Mouse (Mus musculus) kidney, adult 11 months (tissue): Measurements from ENCODE around the gene Lrrc57.
"Not testable (repeated sequence)": the region's sequence is repeated elsewhere in the genome, so short reads cannot be mapped to it uniquely, and the experiment has no call there.

ENCODE experiments used
- DNase-seq: peaks from one replicate; pipeline ENCODE4 v3.0.0; 2022

Gene Lrrc57

DNA sequence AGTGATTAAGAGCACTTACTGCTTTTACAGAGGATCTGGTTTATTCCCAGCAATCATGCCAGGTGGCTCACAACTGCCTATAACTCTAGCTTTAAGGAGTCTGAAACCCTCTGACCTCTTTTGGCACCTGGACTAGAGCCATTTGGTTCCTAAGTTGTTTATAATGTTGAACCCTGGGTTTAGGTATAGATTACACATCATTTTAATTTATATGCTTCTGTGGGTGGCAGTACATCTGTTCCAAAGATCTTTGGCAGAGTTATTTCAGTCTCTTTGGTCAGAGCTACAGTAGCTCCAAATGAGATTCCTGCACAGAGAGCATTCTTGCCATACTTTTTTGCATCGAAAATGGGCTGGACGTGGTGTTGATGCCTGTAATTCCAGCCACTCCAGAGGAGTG lies 11.6 kb downstream of the Lrrc57 start:
- DNase-seq = no peak

DNA sequence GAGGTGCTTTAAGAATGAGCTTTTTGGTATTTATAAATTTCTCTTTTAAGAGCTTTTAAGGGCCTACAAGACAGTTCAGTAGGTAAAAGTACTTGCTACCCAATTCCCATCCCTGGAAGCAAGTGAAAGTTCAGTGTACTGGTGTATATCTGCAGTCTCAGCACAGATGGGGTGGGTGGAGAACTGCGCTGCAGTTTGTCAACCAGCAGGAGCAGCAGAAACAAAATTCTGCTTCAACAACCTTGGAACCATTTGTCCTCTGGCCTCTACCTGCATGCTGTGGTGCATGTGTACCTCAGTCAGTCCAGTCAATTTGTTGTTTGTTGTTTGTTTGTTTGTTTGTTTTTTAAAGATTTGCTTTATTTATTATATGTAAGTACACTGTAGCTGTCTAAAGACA lies 17.1 kb downstream of the Lrrc57 start:
- peak; percentile 15 for DNase-seq

DNA sequence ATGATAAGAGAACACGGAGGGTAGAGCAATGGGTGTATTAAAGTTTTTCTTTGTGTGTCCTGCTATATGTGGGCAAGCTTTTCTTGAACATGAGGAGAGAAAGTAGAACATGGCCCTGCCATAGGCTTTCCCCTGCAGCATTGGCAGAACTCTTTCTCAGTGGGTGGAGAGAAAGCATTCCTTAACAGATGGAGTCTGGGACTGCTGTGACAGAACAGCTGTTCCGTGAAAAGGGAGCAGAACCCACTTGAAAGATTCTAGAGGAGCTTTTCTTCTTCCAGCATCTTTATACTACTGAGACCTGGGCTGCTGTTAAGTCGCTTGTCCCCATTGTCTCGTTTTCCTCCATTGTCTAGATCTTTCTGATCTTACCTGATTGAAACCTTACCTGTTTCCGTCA lies 19.6 kb downstream of the Lrrc57 start:
- DNase-seq = no peak

DNA sequence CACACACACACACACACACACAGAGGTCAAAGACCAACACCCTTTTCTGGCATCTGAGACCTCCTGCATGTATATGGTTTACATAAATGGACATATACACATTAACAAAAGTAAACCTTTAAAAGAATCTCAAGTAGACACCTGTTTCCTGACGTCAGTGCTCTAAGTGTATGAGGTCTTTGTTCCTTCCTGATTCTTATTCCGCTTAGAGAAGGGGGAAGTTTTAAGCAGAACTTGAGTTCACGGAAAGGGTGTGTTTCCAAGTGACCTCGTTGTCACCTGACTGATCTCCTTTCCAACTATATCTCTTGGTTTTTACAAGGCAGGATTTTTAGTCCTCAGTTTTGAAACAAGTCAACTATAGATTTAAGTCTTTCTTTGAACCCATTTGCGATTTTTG lies 31.0 kb downstream of the Lrrc57 start:
- no peak for DNase-seq

DNA sequence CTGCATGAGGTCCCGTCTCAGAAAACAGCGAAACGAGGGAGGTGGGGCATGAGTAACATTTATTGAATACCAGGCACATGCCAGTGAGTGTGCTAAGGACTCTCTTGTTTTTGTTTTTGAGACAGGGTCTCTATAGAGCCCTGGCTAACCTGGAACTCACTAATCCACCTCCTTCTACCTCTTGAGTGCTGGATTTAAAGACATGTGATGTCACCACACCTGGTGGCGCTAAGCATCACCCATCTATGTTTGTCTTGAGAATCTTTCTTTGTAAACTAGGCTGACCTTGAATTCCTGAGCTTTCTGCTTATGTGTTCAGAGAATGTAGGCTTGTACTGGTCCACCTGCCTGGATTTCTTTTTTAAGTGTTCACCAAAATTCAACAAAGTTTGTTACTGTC lies 31.5 kb downstream of the Lrrc57 start:
- no peak for DNase-seq

DNA sequence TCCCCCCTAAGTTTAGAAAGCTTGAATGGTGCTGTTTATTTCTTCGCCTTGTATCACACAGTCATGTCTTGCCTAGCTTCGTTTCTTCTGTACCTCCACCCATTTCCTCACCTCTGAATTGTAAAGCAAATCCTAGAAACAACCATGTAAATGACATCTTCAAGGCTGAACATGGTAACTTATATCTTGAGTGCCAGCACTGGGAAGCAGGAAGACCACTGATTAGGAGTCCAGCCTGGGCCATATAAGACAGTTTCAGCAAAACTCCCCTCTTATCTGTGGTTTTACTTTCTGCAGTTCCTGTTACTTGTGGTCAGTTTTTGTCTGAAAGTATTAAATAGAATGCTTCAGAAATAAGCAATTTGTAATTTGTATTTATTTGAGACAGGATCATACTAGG lies 33.3 kb downstream of the Lrrc57 start:
- no peak for DNase-seq

DNA sequence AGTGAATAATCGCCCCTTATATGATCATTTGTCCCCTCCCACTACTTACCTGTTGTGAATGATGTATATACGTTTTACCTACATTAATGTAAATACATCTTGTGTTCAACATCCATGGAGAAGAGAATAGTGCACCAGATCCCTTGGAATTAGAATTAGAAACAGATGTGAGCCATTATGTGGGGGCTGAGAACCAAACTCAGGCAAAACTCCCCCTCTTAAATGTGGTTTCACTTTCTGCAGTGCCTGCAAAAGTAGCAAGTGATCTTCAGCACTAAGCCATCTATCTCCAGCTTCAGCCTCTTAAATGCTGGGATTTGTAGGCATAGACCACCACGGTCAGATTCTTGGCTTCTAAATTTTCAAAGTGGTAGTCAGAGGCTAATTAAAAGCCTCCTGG lies 34.2 kb downstream of the Lrrc57 start:
- DNase-seq = no peak

DNA sequence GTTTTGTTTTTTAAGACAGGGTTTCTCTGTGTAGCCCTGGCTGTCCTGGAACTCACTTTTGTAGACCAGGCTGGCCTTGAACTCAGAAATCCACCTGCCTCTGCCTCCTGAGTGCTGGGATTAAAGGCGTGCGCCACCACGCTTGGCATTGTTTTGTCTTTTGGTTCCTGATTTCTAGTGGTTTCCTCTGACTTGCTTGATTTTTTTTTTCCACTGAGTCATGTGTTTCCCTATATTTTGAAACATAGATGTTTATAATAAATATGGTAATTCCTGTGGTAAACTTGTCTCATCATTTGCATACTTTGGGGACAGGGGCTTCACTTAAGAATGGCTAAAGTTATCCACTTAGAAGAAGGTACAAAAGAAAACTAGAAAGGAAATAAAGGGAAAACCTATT lies 37.2 kb downstream of the Lrrc57 start:
- DNase-seq = not testable (repeated sequence)

DNA sequence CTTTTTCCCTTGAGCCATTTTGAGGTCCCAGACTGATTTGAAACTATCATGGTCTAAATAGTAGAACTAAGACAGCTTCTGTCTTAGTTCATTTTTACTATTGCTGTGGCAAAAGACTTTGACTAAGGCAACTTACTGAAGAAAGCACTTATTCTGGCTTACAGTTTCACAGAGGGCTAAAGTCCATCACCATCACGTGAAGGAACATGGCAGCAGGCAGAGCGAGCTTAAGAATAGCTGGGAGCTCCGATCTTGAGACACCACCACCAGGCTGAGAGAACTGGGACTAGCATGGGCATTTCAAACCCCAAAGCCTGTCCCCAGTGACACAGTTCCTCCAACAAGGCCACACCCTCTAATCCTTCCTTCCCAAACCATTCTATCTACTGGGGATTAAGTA lies 38.2 kb downstream of the Lrrc57 start:
- peak; percentile 72 for DNase-seq

DNA sequence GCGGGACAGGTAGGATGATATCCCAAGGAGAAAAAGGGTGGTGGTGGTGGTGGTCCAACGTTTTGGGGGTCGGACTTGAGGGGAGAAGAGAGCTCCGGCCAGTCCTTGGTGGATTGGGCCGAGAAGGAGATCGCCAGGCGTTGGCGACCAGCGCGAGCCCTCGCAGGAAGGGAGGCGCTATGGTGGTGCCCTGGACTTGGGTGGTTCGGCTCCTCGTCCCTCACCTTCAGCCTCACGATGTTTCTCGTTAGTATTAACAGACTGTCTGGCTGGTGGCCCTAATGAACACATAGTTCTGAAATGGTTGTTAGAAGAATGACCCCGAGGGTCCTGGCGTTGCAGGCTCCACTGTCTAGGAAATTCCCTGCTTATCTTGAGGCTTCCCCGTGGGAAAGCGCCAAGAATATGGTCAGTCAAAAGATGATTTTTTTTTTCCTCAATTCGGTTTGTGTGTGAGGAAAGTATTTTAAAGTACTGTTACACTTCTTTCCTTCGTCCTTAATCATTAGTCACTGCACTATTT lies 41.5 kb downstream of the Lrrc57 start:
- DNase-seq = no peak

DNA sequence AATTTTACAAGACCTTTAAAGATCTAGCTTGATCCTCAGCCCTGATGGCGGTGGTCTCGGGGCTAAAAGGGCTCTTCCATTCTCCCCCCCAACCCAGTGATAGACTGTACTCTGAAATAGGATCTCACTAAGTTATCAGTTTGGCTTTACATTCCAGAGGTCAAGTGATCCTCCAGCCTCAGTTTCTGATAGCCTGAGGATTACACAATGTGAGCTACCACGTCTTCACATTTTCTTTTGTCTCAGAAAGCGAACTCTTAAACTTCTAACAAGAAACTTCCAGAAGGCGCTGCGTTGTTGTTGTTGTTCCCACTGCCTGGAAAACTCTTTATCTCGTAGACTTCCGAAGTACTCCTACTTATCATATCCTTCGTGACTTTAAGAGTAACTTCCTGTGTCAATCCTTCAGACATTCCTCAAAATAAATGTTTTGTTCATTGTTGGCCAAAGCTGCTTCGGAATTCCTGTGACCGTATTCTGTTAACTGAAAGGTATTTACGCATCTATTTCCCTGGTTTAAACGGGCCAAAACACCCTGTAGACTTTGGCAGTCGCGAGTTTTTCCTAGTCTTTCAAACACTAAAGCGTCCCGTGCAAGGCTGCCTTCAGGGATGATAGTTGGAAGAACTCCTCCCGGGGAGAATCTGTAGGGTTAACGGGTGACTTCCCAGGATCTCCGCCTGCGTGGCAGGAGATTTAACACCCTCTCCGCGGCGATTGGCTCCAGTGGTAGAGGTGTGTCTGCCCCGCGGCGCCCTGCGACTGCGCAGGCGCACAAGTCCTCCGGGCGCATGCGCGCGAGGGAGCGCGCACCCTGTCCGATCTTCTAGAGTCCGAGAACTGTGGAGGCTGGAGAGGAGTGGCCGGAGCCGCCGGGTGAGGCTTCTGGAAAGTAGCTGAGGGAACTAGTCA lies 42.2 kb downstream of the Lrrc57 start, which contains the start of gene Snap23:
Gene Snap23, plus strand, starts transcription at position 786 of the 912 bp plus-strand sequence.
- peak; percentile 98 for DNase-seq

DNA sequence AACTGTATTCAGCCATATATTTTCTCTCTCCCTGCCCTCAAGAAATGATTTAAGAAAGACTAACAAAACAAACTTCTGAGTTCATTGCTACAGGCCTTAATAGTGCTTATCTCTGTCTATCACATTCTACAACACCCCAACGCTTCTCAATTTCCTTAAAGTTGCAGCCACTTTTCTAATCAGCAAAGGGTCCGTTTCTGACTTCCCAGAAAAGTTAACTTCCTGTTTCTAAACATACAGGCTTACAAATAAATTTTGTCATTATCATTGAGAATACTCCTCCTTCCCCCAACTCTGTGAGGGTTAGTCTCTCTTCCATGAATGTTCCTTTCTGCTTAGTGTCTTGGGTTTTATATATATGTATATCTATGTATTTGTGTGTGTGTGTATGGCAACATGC lies 44.0 kb downstream of the Lrrc57 start:
- DNase-seq = no peak

DNA sequence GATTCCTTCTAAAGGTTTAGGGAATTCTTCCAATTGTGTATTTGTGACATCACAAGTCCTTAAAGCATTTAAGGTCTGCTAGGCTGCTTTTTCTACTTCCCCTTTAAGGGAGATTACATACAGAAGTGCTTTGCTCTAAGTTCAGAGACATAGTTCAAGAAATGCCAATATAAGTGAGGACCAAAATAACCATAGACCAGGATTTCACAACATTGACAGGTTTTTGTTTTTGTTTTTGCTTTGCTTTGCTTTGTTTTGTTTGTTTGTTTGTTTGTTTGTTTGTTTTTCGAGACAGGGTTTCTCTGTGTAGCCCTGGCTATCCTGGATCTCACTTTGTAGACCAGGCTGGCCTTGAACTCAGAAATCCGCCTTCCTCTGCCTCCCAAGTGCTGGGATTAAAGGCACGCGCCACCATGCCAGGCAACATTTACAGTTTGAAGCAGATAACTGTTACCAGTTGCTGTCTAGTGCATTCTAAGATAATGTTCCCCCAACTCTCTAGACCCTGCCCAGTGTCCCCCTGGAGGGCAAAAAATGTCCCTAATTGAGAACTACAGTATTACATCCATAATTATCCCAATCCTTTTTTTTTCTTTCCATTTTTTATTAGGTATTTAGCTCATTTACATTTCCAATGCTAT lies 44.7 kb downstream of the Lrrc57 start:
- DNase-seq = not testable (repeated sequence)

DNA sequence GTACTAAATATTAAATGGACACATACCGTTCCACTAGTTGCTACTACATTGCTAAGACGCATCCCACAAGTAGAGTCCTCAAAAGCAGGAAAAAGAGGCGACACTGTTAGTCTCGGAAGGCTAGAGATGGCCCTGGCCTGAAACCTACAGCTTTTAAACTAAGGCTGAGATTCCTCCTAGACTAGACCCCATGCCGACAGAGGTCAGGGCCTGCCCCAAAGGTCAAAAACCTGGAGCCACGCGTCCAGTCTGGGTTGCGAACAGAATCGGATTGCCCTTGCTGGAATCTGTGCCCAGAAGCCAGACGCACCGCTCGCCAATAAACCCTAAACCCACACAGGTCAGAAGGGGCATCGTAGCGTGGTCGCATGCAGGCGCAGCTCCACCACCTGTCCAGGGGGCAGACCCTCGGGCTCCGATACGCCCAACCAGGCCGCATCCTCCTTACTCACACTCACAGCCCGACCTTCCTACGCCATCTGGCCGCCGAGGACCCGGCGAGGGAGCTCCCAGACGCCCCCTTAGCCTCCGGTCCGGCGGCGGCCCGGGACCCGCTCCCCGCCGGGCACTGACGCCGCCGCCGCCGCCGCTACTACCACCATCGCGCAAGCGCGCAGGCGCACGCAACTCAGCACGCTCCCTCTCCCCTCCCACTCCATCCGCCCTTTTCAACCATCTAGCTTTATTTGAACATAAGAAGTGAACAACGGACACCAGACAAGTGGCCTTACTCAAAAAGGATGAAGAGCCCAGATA lies 45.9 kb downstream of the Lrrc57 start, which contains the start of gene Zfp106:
Gene Zfp106, minus strand, starts transcription at position 609 of the 756 bp plus-strand sequence.
- peak; percentile 88 for DNase-seq

DNA sequence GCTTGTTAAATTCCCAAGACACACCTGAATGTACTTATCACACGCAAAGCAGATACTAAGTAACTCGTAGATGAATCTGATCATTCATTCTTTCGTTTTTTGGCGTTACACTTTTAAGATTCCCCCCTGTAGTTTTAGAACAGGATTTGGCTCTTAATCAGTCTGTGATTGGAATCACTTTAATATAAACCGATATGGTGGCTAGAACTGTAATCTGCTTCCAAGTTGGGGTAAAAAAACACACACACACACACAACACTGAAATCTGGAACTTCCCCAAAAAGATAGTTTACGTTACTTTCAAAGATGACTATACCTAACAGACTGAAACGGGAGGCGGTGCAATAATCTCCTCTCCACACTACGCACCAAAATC lies 46.5 kb downstream of the Lrrc57 start:
- no peak for DNase-seq

DNA sequence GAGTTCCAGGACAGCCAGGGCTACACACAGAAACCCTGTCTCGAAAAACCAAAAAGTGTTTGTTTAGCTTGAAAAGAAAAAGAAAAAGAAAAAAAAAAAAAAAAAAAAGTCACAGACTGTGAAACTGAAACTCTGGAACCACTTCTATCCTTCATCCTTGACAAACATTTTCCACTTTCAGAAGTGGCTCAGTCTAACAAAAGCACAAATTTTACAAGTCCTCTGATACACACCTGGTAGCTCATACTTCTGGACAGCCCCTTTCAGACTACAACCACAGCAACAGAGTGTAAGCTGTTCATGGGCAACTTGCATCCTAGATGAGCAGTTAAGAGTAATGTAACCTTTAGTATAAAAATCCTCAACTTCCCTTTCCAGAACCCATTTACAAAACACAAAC lies 47.8 kb downstream of the Lrrc57 start:
- no peak for DNase-seq

DNA sequence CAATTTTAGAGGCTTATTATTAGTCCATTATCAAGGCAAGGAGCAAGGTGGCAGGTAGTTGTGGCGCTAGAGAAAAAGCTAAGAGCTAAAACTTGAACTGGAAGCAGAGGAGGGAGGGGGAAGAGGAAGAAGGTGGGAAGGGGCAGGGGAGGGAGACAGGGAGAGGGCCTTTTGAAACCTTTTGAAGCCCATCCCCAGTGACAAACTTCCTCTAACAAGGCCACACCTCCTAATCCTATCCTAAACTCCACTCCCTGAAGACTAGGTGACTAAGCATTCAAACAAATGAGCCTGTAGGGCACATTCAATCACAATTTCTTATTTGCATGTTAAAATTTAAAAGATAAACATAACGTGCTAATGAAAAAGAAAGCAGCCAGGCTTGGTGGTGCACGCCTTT lies 50.5 kb downstream of the Lrrc57 start:
- no peak for DNase-seq

DNA sequence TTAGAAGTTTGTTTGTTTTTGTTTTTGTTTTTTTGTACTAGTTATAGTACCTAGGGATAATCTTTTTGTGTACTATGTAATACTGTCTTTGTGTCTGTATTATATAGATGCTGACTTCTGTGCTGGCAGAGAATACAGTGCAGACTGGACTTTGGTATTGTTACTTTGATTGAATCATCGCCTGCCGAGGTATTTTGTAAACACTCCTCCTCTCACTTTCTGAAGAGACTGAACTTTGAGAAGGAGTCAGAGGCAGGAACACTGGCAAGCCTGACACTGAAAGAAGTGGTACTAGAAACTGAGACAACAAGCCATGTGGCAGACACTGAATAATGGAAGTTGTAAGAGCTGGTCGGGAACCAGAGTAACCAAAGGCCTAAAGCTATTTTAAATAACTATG lies 52.5 kb downstream of the Lrrc57 start:
- peak; percentile 34 for DNase-seq
